Mouse (Mus musculus) intestine, embryonic 14.5 days (tissue): ENCODE results near the gene Smim1. TPM values are rescaled to one million over a fixed set of nuclear protein-coding genes. Genes with fewer than 3 reads are reported as not detected.

ENCODE experiments used
- ATAC-seq: fragments of 200-750 bp; cut with Nextera tagmentation; replicated peaks from 2 replicates; pipeline ENCODE4 v1.8.0; 2017; ENCODE audit warnings: low read depth, moderate number of reproducible peaks, moderate TSS enrichment, moderate library complexity; ENCODE audit not compliant: low FRiP score, low TSS enrichment
- DNase-seq: peaks from one replicate; pipeline ENCODE4 v3.0.0-alpha.2; 2018; ENCODE audit warnings: low spot score
- H3K27ac ChIP-seq: fragments of 300-500 bp; sonication (generic); 2 replicates; pipeline ENCODE4 v1.5.1; 2014; ENCODE audit warnings: low read depth, mild to moderate bottlenecking, control low read depth
- H3K27me3 ChIP-seq: fragments of 300-500 bp; sonication (generic); replicated peaks from 2 replicates; pipeline ENCODE4 v1.6.1; 2014; ENCODE audit warnings: low read length, control low read depth; ENCODE audit not compliant: control insufficient read depth, insufficient read depth
- H3K36me3 ChIP-seq: fragments of 300-500 bp; sonication (generic); 2 replicates; pipeline ENCODE4 v1.6.1; 2014; ENCODE audit warnings: low read length, control low read depth; ENCODE audit not compliant: control insufficient read depth, insufficient read depth
- H3K4me1 ChIP-seq: fragments of 300-500 bp; sonication (generic); replicated peaks from 2 replicates; pipeline ENCODE4 v1.6.1; 2014; ENCODE audit warnings: low read length, control low read depth, mixed read lengths; ENCODE audit not compliant: control insufficient read depth, insufficient read depth
- H3K4me2 ChIP-seq: fragments of 300-500 bp; sonication (generic); 2 replicates; pipeline ENCODE4 v1.6.1; 2014; ENCODE audit warnings: low read length
- H3K4me3 ChIP-seq: fragments of 300-500 bp; sonication (generic); 2 replicates; pipeline ENCODE4 v1.5.1; 2014; ENCODE audit warnings: low read depth, low read length, control low read depth, mixed read lengths
- H3K9ac ChIP-seq: fragments of 300-500 bp; sonication (generic); 2 replicates; pipeline ENCODE4 v1.6.1; 2014; ENCODE audit warnings: mild to moderate bottlenecking, low read length
- H3K9me3 ChIP-seq: fragments of 300-500 bp; sonication (generic); 2 replicates; pipeline ENCODE4 v1.6.1; 2016; ENCODE audit warnings: low read length, control low read depth; ENCODE audit not compliant: control insufficient read depth
- WGBS: fragments of 180-500 bp; shearing (Covaris S2); extraction: QIAGEN DNeasy Blood & Tissue Kit; methylation state at CpG from one replicate; pipeline ENCODE4 v1.1.7; 2014; 5-methylcytosine and 5-hydroxymethylcytosine counted together
- polyA plus RNA-seq: library from polyadenylated mRNA; unstranded; fragments of >200 nt; fragmentation: Nextera tagmentation; extraction: Ambion mirVana; gene quantifications from 2 replicates; pipeline ENCODE4 v1.2.1, GENCODE M21; 2014

Gene Smim1
- polyA plus RNA-seq, result 102 and 112 TPM in 2 replicates

DNA sequence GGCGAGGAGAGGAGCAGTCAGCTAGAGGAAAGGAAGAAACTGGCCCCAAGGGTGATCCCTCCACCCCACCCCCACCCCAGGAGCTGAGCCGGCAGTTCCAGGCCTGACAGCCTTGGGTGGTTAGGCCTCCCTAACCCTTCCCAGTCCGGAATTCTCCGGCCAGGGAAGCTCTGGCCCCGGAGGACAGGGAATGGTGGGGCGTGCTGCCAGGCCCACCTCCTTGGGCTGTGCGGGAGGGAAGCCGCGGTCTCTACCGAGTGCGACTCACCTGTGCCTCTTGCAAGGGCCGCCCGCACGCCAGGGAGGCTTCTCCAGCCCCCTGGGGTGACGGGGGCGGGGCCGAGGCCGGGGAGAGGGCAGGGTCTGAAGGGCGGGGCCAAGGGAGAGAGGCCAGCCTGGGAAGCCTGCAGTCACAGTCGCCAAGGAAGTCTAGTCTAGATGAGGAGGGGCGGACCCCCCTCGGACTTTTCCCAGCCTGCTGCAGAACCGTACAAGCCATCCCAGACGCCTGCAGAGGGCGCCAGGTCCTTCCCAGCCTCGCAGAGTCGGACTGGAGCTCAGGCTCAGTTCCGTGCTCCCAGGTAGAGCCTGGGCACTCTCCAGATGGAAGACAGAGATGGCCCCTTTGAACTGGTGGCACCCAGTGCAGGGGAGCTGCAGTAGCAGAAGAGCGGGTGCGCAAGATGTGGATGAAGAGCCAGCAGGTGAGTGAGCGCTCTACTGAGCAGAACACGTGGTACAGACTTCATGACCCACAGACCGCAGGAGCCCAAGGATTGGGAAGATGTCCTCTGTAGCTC is at the start of gene Smim1:
Gene Smim1 (minus strand): TSS at position 590 of the 800 bp plus-strand sequence.
- ATAC-seq, result peak; percentile 72

GRCm38 (mm10) chr4:154071941-154072340 is 45.9 kb upstream of the Smim1 start:
- Histone ChIP-seq H3K4me3 (no peak overlapping the region), H3K9ac (no peak overlapping the region), H3K4me1 (no peaks in the 10 kb centered on the region), H3K27me3 (peaks cover 23% of the 10 kb centered on the region), H3K27ac (no peak overlapping the region), H3K9me3 (no peaks in the 10 kb centered on the region), H3K36me3 (no peaks in the 10 kb centered on the region), H3K4me2 (no peak overlapping the region)
- ATAC-seq (no peak), DNase-seq (no peak)
- 9% methylated on average over 14 of the region's 16 CpGs for WGBS

More for the DNA sequence above, at the start of gene Smim1:
- H3K36me3 ChIP-seq, result peaks cover 17% of the 10 kb centered on the region
- peak; percentile 89 for DNase-seq
- H3K27ac ChIP-seq, result peak within 1 kb of the TSS; percentile 49
- peak within 1 kb of the TSS; percentile 43 for H3K4me3 ChIP-seq
- H3K27me3 ChIP-seq, result no peaks in the 10 kb centered on the region
- peak within 1 kb of the TSS; percentile 70 for H3K4me2 ChIP-seq
- no peaks in the 10 kb centered on the region for H3K9me3 ChIP-seq
- 2% methylated on average over 33 of the region's 33 CpGs for WGBS
- H3K4me1 ChIP-seq, result peaks cover 12% of the 10 kb centered on the region
- H3K9ac ChIP-seq, result peak within 1 kb of the TSS; percentile 46

DNA sequence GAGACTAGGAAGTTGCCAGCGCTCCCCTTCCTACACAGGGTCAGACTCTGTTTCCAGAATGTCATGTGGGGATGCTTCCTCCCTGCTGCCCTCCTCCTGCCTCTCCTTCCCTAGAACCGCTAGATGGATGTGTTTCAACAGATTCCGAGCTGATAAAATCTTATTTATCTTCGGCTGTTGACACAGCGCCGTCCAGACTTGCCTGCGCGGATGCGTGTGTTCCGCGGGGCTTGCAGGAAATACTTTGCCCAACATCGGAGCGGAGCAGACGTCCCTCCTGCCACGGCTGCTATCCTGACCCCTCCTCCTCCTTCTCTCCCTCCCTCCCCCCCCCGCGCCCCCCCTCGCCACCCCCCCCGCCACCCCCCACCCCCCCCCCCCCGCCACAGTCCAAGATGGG is 45.5 kb upstream of the Smim1 start:
- DNase-seq, result no peak
- Histone ChIP-seq H3K27ac (no peak overlapping the region), H3K4me2 (no peak overlapping the region)

GRCm38 (mm10) chr4:154070896-154071295 is 44.9 kb upstream of the Smim1 start:
- 0 out of 2 replicates have a peak, but pooled peaks have one; percentile 64 for ATAC-seq
- 0% methylated on average over 5 of the region's 5 CpGs for WGBS
- no peaks in the 10 kb centered on the region for H3K9me3 ChIP-seq
- H3K4me1 ChIP-seq, result no peaks in the 10 kb centered on the region
- no peaks in the 10 kb centered on the region for H3K36me3 ChIP-seq
- peaks cover 23% of the 10 kb centered on the region for H3K27me3 ChIP-seq
- H3K9ac ChIP-seq, result no peak overlapping the region
- no peak overlapping the region for H3K27ac ChIP-seq
- H3K4me3 ChIP-seq, result no peak overlapping the region
- peak; percentile 80 for DNase-seq
- no peak overlapping the region for H3K4me2 ChIP-seq

More for the DNA sequence above, 45.5 kb upstream of the Smim1 start:
- no peak; the same call in 1 of the 2 replicates for ATAC-seq
- H3K4me3 ChIP-seq, result no peak overlapping the region
- H3K9me3 ChIP-seq, result no peaks in the 10 kb centered on the region
- peaks cover 23% of the 10 kb centered on the region for H3K27me3 ChIP-seq
- H3K9ac ChIP-seq, result no peak overlapping the region
- WGBS, result under 1% methylated on average over 15 of the region's 20 CpGs
- H3K36me3 ChIP-seq, result no peaks in the 10 kb centered on the region
- H3K4me1 ChIP-seq, result no peaks in the 10 kb centered on the region

DNA sequence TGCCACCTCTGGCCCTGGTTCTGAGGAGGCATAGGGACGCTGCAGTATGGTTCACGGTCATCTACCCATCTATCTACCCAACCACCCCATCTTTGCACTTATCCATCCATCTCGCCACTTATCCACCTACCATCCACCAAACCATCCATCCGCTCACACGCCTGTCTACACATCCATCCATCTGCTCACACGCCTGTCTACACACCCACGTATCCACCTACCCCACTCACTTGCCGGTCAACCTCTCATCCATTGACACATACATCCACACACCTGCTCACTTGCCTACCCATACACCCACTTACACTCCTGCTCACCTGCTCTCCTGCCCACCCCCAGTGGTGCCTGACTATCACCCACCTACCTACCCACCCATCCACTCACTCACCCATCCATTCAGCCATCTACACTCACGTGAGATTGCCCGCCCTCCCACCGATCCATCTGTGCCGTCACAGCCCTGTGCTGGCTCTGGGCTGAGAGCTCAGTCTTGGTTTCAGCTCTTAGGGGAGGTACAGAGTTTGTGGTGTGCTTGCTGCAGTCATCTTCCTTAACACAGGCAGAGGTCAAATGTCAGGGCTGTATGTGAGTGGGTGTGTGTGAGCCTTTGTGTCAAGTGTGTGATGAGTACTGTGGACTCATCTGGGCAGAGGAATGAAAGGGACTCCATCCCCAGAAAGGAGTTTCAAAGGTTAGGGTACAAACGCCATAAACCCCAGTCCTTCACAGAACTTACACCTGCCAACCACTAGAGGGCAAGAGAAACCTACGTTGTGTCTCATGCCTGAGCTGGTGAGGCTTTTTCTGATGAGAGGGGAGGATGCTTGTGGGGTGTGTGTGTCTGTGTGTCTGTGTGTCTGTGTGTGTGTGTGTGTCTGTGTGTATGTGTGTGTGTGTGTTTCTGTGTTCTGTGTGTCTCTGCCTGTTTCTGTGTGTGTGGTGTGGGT is 39.1 kb upstream of the Smim1 start:
- no peak for DNase-seq
- Histone ChIP-seq H3K4me3 (no peak overlapping the region), H3K9ac (no peak overlapping the region), H3K4me2 (no peak overlapping the region), H3K36me3 (no peaks in the 10 kb centered on the region), H3K9me3 (no peaks in the 10 kb centered on the region), H3K4me1 (no peaks in the 10 kb centered on the region), H3K27ac (no peak overlapping the region), H3K27me3 (no peaks in the 10 kb centered on the region)
- peak; percentile 61; the same call in 1 of the 2 replicates for ATAC-seq
- WGBS, result 59% methylated on average over 14 of the region's 14 CpGs

GRCm38 (mm10) chr4:154057696-154058095 is 31.7 kb upstream of the Smim1 start:
- Histone ChIP-seq H3K9ac (no peak overlapping the region), H3K4me3 (no peak overlapping the region), H3K36me3 (no peaks in the 10 kb centered on the region), H3K27ac (no peak overlapping the region), H3K27me3 (no peaks in the 10 kb centered on the region), H3K4me2 (no peak overlapping the region), H3K4me1 (no peaks in the 10 kb centered on the region), H3K9me3 (no peaks in the 10 kb centered on the region)
- WGBS, result 64% methylated on average over 4 of the region's 4 CpGs
- no peak for DNase-seq
- ATAC-seq, result no peak

GRCm38 (mm10) chr4:154056661-154057060 is 30.6 kb upstream of the Smim1 start:
- no peak for ATAC-seq

GRCm38 (mm10) chr4:154056046-154056445 is 30.0 kb upstream of the Smim1 start:
- 73% methylated on average over 2 of the region's 2 CpGs for WGBS
- Histone ChIP-seq H3K4me3 (no peak overlapping the region), H3K4me2 (no peak overlapping the region), H3K9ac (no peak overlapping the region), H3K27ac (no peak overlapping the region), H3K4me1 (no peaks in the 10 kb centered on the region), H3K27me3 (no peaks in the 10 kb centered on the region), H3K9me3 (no peaks in the 10 kb centered on the region), H3K36me3 (no peaks in the 10 kb centered on the region)
- DNase-seq (no peak), ATAC-seq (no peak)

More at GRCm38 (mm10) chr4:154056661-154057060, 30.6 kb upstream of the Smim1 start:
- Histone ChIP-seq H3K9ac (no peak overlapping the region), H3K4me2 (no peak overlapping the region), H3K4me3 (no peak overlapping the region), H3K27me3 (no peaks in the 10 kb centered on the region), H3K36me3 (no peaks in the 10 kb centered on the region), H3K27ac (no peak overlapping the region), H3K9me3 (no peaks in the 10 kb centered on the region), H3K4me1 (no peaks in the 10 kb centered on the region)
- no peak for DNase-seq
- WGBS, result 43% methylated on average over 2 of the region's 2 CpGs
